Mouse (Mus musculus) stomach, postnatal 0 days (tissue): ENCODE results near the gene Cnn2.

Source experiments
- CTCF ChIP-seq: IDR thresholded peaks from 2 replicates; pipeline ENCODE4 v1.5.1; 2016; ENCODE audit warnings: antibody characterized with exemption, low read depth, mild to moderate bottlenecking, moderate library complexity
- EP300 ChIP-seq: optimal IDR thresholded peaks from 2 replicates; pipeline ENCODE3; 2016; ENCODE audit warnings: antibody characterized with exemption

- peak; percentile 24 for TF ChIP-seq CTCF
- no peak for TF ChIP-seq EP300
Measured at GRCm38 (mm10) chr10:80020603-80021319, 32.4 kb downstream of the Cnn2 start.
